Mouse (Mus musculus): ENCODE measurements around the gene Gm5795. TPM values are rescaled to one million over a fixed set of nuclear protein-coding genes. Genes with fewer than 3 reads are reported as not detected.
"Not testable (repeated sequence)": the region's sequence is repeated elsewhere in the genome, so short reads cannot be mapped to it uniquely, and the experiment has no call there.

Gm5795 gene
- total RNA-seq (2012; rRNA removed) (not detected in 2 replicates), polyA plus RNA-seq (2012; ENCODE audit: insufficient read depth in 1 of 2, insufficient read length in 2 of 2, low read depth in 1 of 2, low replicate concordance in 2 of 2, missing spikeins in 1 of 2) (not detected)

GRCm38 (mm10) chr14:3187955-3188354, at the start of gene Gm5795:
Gene Gm5795, plus strand, starts transcription at chr14:3188255.
- H3K9me3 ChIP-seq (replicated peaks; ENCODE audit: insufficient read depth, low read length); H3K4me1 ChIP-seq (ENCODE audit: control insufficient read depth in 1 of 2, insufficient read depth in 2 of 2, low read length in 2 of 2); H3K79me2 ChIP-seq (ENCODE audit: control insufficient read depth, insufficient read depth, low read length, poor library complexity); H3K27ac ChIP-seq (ENCODE audit: control insufficient read depth, low read depth, low read length); H3K36me3 ChIP-seq (ENCODE audit: control insufficient read depth in 1 of 2, insufficient read depth in 2 of 2, low read length in 2 of 2); H3K9ac ChIP-seq (ENCODE audit: control insufficient read depth, low read depth, low read length, poor library complexity, severe bottlenecking); H3K4me3 ChIP-seq (ENCODE audit: control insufficient read depth in 1 of 2, insufficient read depth in 1 of 2, low read depth in 2 of 2, low read length in 2 of 2); DNase-seq (ENCODE audit: low read depth, low spot score); H3K27me3 ChIP-seq (ENCODE audit: control insufficient read depth in 1 of 2, insufficient read depth in 2 of 2, low read length in 2 of 2): not testable (repeated sequence)

DNA sequence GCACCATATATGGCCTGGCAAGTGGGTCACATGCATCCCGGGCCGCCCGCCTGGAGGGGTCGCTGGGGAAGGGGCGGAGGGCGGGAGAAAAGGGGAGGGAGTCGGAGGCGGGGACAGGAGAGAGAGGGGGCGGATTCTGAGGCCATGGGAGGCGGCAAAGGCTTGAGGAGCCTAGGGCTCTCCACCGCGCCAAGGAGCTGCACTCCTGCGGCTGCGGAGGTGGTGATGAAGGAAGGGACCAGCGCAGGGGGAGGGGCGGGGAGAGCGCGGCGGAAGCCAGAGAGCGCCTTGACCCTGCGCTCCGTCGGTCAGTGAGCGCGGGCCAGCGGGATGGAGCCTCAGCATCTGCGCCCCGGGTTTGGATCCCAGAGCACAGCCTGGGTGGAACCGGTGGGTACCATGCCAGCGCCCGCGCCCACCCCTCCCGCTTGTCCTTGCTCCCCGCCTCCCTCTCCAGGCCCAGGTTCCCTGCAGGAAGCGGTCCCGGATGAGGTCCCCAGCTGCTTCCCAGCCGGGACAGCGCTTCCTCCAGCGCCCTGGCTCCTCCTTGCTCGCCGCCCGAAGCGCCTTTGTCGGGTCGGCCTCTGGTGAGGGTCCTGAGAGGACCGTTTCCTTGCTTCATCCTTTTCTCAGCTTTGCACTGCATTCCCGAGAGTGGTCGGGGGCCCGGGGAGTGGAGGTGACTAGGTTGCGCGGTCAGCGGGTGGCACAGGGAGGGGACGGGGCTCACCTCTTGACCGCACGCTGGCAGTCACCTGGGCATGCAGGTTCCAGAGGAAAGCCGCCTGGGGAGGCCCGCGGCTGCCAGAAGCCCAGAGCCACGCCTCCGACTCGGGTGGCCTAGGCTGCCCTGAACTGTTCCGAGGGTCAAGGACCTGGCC, 20.5 kb downstream of the Gm5795 start, which contains the start of gene D830030K20Rik:
Gene D830030K20Rik (plus strand): TSS at position 217 of the 881 bp plus-strand sequence.
- not testable (repeated sequence) for H3K9ac ChIP-seq (ENCODE audit: control insufficient read depth, low read depth, low read length, poor library complexity, severe bottlenecking); H3K79me2 ChIP-seq (ENCODE audit: control insufficient read depth, insufficient read depth, low read length, poor library complexity); H3K27ac ChIP-seq (ENCODE audit: control insufficient read depth, low read depth, low read length); H3K9me3 ChIP-seq (replicated peaks; ENCODE audit: insufficient read depth, low read length); H3K36me3 ChIP-seq (ENCODE audit: control insufficient read depth in 1 of 2, insufficient read depth in 2 of 2, low read length in 2 of 2); H3K4me3 ChIP-seq (ENCODE audit: control insufficient read depth in 1 of 2, insufficient read depth in 1 of 2, low read depth in 2 of 2, low read length in 2 of 2); DNase-seq (ENCODE audit: low read depth, low spot score); H3K27me3 ChIP-seq (ENCODE audit: control insufficient read depth in 1 of 2, insufficient read depth in 2 of 2, low read length in 2 of 2); H3K4me1 ChIP-seq (ENCODE audit: control insufficient read depth in 1 of 2, insufficient read depth in 2 of 2, low read length in 2 of 2)

DNA sequence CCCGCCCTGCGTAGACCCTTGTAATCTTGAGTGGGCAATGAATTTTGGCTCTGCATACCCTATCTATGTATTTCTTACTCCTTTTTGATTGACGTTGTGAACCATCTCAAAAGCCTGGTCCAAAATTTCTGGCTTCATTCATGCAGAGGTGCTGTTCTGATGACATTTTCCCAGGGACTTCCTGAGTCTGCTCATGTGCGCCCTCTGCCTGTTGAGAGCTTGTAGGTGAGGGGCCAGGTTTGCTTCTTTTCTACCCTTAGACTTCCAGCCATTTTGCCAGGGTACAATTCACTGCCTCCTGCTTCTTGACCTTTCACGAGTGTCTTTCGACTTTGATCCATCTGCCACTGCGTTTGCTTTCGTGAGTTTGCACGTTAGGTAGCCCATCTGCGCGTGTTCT, 21.3 kb downstream of the Gm5795 start:
- H3K27ac ChIP-seq (ENCODE audit: control insufficient read depth, low read depth, low read length); H3K9ac ChIP-seq (ENCODE audit: control insufficient read depth, low read depth, low read length, poor library complexity, severe bottlenecking); H3K4me3 ChIP-seq (ENCODE audit: control insufficient read depth in 1 of 2, insufficient read depth in 1 of 2, low read depth in 2 of 2, low read length in 2 of 2); H3K36me3 ChIP-seq (ENCODE audit: control insufficient read depth in 1 of 2, insufficient read depth in 2 of 2, low read length in 2 of 2); H3K9me3 ChIP-seq (replicated peaks; ENCODE audit: insufficient read depth, low read length); H3K4me1 ChIP-seq (ENCODE audit: control insufficient read depth in 1 of 2, insufficient read depth in 2 of 2, low read length in 2 of 2); H3K27me3 ChIP-seq (ENCODE audit: control insufficient read depth in 1 of 2, insufficient read depth in 2 of 2, low read length in 2 of 2); H3K79me2 ChIP-seq (ENCODE audit: control insufficient read depth, insufficient read depth, low read length, poor library complexity); DNase-seq (ENCODE audit: low read depth, low spot score): not testable (repeated sequence)

Other genes with a start within 250 kb of the Gm5795 start
- not detected in 2 replicates for gene Gm2888, start 158.3 kb upstream of the Gm5795 start, total RNA-seq (2012; rRNA removed)
- gene Gm2888, start 158.3 kb upstream of the Gm5795 start, polyA plus RNA-seq (2012; ENCODE audit: insufficient read depth in 1 of 2, insufficient read length in 2 of 2, low read depth in 1 of 2, low replicate concordance in 2 of 2, missing spikeins in 1 of 2) = not detected
- not detected in 2 replicates for gene Gm2897, start 139.0 kb upstream of the Gm5795 start, total RNA-seq (2012; rRNA removed)
- gene Gm2897, start 139.0 kb upstream of the Gm5795 start, polyA plus RNA-seq (2012; ENCODE audit: insufficient read depth in 1 of 2, insufficient read length in 2 of 2, low read depth in 1 of 2, low replicate concordance in 2 of 2, missing spikeins in 1 of 2) = not detected
- not detected in 2 replicates for gene Gm10340, start 54.3 kb upstream of the Gm5795 start, total RNA-seq (2012; rRNA removed)
- not detected for gene Gm10340, start 54.3 kb upstream of the Gm5795 start, polyA plus RNA-seq (2012; ENCODE audit: insufficient read depth in 1 of 2, insufficient read length in 2 of 2, low read depth in 1 of 2, low replicate concordance in 2 of 2, missing spikeins in 1 of 2)
- gene D830030K20Rik, start 20.2 kb downstream of the Gm5795 start, total RNA-seq (2012; rRNA removed) = not detected in 2 replicates
- not detected for gene D830030K20Rik, start 20.2 kb downstream of the Gm5795 start, polyA plus RNA-seq (2012; ENCODE audit: insufficient read depth in 1 of 2, insufficient read length in 2 of 2, low read depth in 1 of 2, low replicate concordance in 2 of 2, missing spikeins in 1 of 2)
- not detected in 2 replicates for gene Gm2956, start 144.4 kb downstream of the Gm5795 start, total RNA-seq (2012; rRNA removed)
- not detected for gene Gm2956, start 144.4 kb downstream of the Gm5795 start, polyA plus RNA-seq (2012; ENCODE audit: insufficient read depth in 1 of 2, insufficient read length in 2 of 2, low read depth in 1 of 2, low replicate concordance in 2 of 2, missing spikeins in 1 of 2)
- not detected in 2 replicates for gene Gm10413, start 206.8 kb downstream of the Gm5795 start, total RNA-seq (2012; rRNA removed)
- not detected for gene Gm10413, start 206.8 kb downstream of the Gm5795 start, polyA plus RNA-seq (2012; ENCODE audit: insufficient read depth in 1 of 2, insufficient read length in 2 of 2, low read depth in 1 of 2, low replicate concordance in 2 of 2, missing spikeins in 1 of 2)
- gene Gm10409, start 224.4 kb downstream of the Gm5795 start, total RNA-seq (2012; rRNA removed) = not detected in 2 replicates
- gene Gm10409, start 224.4 kb downstream of the Gm5795 start, polyA plus RNA-seq (2012; ENCODE audit: insufficient read depth in 1 of 2, insufficient read length in 2 of 2, low read depth in 1 of 2, low replicate concordance in 2 of 2, missing spikeins in 1 of 2) = not detected
- not detected in 2 replicates for gene Gm3005, start 239.8 kb downstream of the Gm5795 start, total RNA-seq (2012; rRNA removed)
- gene Gm3005, start 239.8 kb downstream of the Gm5795 start, polyA plus RNA-seq (2012; ENCODE audit: insufficient read depth in 1 of 2, insufficient read length in 2 of 2, low read depth in 1 of 2, low replicate concordance in 2 of 2, missing spikeins in 1 of 2) = not detected

Measured in MEL (cell line).